Mouse (Mus musculus): ENCODE measurements around the gene Mup8. TPM values are rescaled to one million over a fixed set of nuclear protein-coding genes. Genes with fewer than 3 reads are reported as not detected.

The Mup8 gene
- total RNA-seq (2023), result not detected

GRCm38 (mm10) chr4:60222499-60222898 lies at the start of gene Mup8:
Mup8 (minus strand) TSS chr4:60222599.

Other genes starting within 250 kb of the Mup8 start
- gene Mup7, start 152.1 kb downstream of the Mup8 start, total RNA-seq (2023), result not detected
- gene Mup2, start 68.3 kb downstream of the Mup8 start, total RNA-seq (2023), result not detected
- gene Mup9, start 199.4 kb upstream of the Mup8 start, total RNA-seq (2023), result not detected

Data from monocyte, adult 59 days (primary cell).